Mouse (Mus musculus) heart, adult 18-20 months (tissue): ENCODE measurements around the gene Emilin2. TPM values are rescaled to one million over a fixed set of nuclear protein-coding genes. Genes with fewer than 3 reads are reported as not detected.

Source experiments
- DNase-seq, 2 experiments: peaks; one replicate each; pipeline ENCODE4 v3.0.0; 2021 to 2022; ENCODE audit warnings: mixed read lengths in 1 of 2
- total RNA-seq, 2 experiments: library from RNA; stranded (reverse); gene quantifications; 2 replicates each; pipeline ENCODE4 v1.2.3; 2021

Gene Emilin2
- total RNA-seq, 2 experiments from 2014 or later: 37.9 to 40.1 TPM

DNA sequence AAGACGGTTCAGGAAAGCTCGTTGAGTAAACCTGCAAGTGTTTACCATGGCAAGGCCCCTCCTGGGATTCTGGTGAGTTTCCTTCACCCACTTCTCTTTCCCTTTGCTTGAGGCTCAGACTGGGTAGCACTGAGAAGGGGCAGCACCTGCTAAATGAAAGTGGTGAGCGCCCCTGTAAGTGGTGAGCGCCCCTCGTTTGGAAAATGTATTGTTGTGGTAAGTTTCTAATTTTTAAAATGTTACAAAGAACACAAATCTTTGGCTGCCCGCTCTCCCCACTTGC is 107.0 kb downstream of the Emilin2 start:
- no peak for DNase-seq

DNA sequence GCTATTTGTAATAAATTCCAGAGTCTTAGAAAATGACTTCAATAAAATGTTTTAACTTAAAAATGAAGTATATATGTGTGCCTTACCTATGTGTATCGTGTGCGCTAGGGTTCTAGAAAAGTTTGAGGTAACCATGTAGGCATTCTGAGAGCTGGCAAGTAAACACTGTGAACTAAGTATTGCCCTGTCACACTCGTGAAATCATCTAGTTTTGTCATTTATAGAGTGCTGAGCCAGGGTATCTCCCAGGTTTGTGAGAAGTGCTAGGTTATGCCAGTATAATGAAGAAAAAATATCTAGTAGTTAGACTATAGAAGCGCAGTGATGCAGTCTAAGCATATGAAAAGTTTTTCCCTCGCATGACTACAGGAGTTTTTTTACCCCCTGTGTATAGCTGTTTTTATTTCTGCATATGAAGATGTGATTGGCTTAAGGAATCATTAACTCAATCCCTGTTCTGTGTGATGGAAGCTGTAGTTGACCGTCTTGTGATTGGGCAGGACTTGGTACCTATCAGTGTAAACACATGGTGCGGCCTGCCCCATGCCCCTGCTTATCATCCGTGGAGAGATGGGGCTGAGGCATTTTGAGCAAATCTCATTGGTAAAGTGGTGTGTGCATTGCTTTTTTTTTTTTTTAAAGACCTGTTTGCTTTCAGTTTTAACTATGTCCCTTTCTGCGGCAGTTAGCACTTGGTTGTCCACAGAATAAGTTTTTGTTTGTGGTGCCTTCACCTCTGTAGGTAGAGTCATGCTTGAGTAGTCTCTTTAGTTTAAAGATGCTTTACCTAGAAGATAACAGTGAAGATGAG is 107.6 kb downstream of the Emilin2 start:
- DNase-seq: no peak

Other genes starting within 250 kb of the Emilin2 start
- 10 to 100 TPM; 14.6 to 19.1 TPM for gene Lpin2, start 129.4 kb downstream of the Emilin2 start, total RNA-seq
- gene Gm4707, start 147.9 kb upstream of the Emilin2 start, total RNA-seq: under 1 TPM; 0.77 to 0.99 TPM
- gene Smchd1, start 163.4 kb upstream of the Emilin2 start, total RNA-seq: 10 to 100 TPM; 16.7 to 18.0 TPM
- gene Ndc80, start 214.9 kb upstream of the Emilin2 start, total RNA-seq: under 1 TPM; 0.45 to 0.75 TPM
- under 1 TPM in 1 of 2 experiments, not detected in 1; 0.18 TPM for gene Spdya, start 240.1 kb upstream of the Emilin2 start, total RNA-seq